Mouse (Mus musculus) heart, postnatal 4 days (tissue): ENCODE measurements at regions not wholly inside any gene's neighbourhood (a gene's known extent, or its start where the extent isn't known, plus 50 kb on each side); places are given as distances from the start of the nearest gene placed in this dataset.
A peak's percentile ranks its signal among the peaks of the same experiment; 100 is the strongest.

ENCODE experiments used
- DNase-seq: peaks from one replicate; pipeline ENCODE4 v3.0.0; 2021

- no peak for DNase-seq
These were observed 179.7 kb upstream of the Mkln1 start for GRCm38 (mm10) chr6:31218880-31219279.

GRCm38 (mm10) chr6:31219736-31220135 is 178.8 kb upstream of the Mkln1 start:
- DNase-seq = no peak

GRCm38 (mm10) chr6:31220184-31220931 is 178.2 kb upstream of the Mkln1 start:
- peak; percentile 70 for DNase-seq

GRCm38 (mm10) chr6:31221490-31221889 is 177.0 kb upstream of the Mkln1 start:
- no peak for DNase-seq

- DNase-seq = no peak
These were observed 176.4 kb upstream of the Mkln1 start for GRCm38 (mm10) chr6:31222024-31222579.

GRCm38 (mm10) chr6:31227406-31227805 is 171.1 kb upstream of the Mkln1 start:
- DNase-seq = no peak

GRCm38 (mm10) chr6:31228061-31228460 is 170.5 kb upstream of the Mkln1 start:
- no peak for DNase-seq

- no peak for DNase-seq
These were observed 166.7 kb upstream of the Mkln1 start for GRCm38 (mm10) chr6:31231821-31232220.

- no peak for DNase-seq
These were observed 165.1 kb upstream of the Mkln1 start for GRCm38 (mm10) chr6:31233252-31233993.

- DNase-seq = no peak
These were observed 158.5 kb upstream of the Mkln1 start for GRCm38 (mm10) chr6:31240051-31240450.

GRCm38 (mm10) chr6:31250526-31250925 is 148.0 kb upstream of the Mkln1 start:
- DNase-seq = no peak

GRCm38 (mm10) chr6:31253251-31253935 is 145.1 kb upstream of the Mkln1 start:
- no peak for DNase-seq

- DNase-seq = no peak
These were observed 137.7 kb upstream of the Mkln1 start for GRCm38 (mm10) chr6:31260645-31261345.

- DNase-seq = no peak
These were observed 136.6 kb upstream of the Mkln1 start for GRCm38 (mm10) chr6:31261797-31262540.

- no peak for DNase-seq
These were observed 135.9 kb upstream of the Mkln1 start for GRCm38 (mm10) chr6:31262651-31263050.

- no peak for DNase-seq
These were observed 134.7 kb upstream of the Mkln1 start for GRCm38 (mm10) chr6:31263821-31264220.

- DNase-seq = no peak
These were observed 132.0 kb upstream of the Mkln1 start for GRCm38 (mm10) chr6:31266441-31267040.

- DNase-seq = no peak
These were observed 130.5 kb upstream of the Mkln1 start for GRCm38 (mm10) chr6:31268057-31268456.

- DNase-seq = no peak
These were observed 124.7 kb upstream of the Mkln1 start for GRCm38 (mm10) chr6:31273816-31274215.

- peak; percentile 21 for DNase-seq
These were observed 124.3 kb upstream of the Mkln1 start for GRCm38 (mm10) chr6:31274236-31274635.

GRCm38 (mm10) chr6:31277792-31278191 is 120.7 kb upstream of the Mkln1 start:
- DNase-seq = no peak
